Mouse (Mus musculus): ENCODE measurements around the gene Gng3.

DNA sequence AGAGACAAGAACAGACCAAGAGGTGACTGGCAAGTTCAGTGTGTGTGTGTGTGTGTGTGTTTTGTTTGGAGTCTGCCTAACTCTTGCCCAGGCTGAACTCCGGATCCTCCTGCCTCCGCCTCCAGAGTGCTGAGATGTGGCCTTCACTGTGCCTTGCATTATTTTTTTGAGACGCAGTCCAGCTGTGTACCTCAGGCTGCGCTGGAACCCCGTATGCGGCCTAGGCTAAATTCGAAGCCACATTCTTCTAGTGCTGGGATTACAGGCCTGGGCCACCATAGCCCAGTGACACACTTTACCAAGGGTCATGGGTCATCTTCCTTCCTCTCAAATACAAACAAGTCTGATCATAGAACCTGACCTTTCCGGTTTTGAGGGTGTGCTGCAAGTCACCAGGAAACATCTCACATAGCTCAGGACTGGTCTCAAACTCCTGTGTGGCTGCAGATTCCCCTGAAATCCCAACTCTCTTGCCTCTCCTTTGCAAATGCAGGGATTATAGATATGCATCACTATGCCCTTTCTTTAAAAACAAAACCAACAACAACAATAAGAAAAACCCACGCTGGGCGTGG is 33.4 kb upstream of the Gng3 start:
- TF ChIP-seq CTCF (IDR thresholded peaks at IDR 0.05; ENCODE audit: low read depth) (no peak), EP300 (optimal IDR thresholded peaks at IDR 0.05) (no peak)

Data from stomach, postnatal 0 days (tissue).